Mouse (Mus musculus): ENCODE measurements at regions not wholly inside any gene's neighbourhood (a gene's known extent, or its start where the extent isn't known, plus 50 kb on each side); places are given as distances from the start of the nearest gene placed in this dataset.

GRCm38 (mm10) chr1:184394559-184395194, 337.7 kb downstream of the Hlx start:
- DNase-seq (ENCODE audit: low spot score in 2 of 2): no peak

GRCm38 (mm10) chr1:184384088-184384823, 348.2 kb downstream of the Hlx start:
- DNase-seq (ENCODE audit: low spot score in 2 of 2): no peak

- no peak for DNase-seq (ENCODE audit: low spot score in 2 of 2)
These were observed 344.6 kb upstream of the 1700056E22Rik start for GRCm38 (mm10) chr1:184378665-184379064.

GRCm38 (mm10) chr1:184365026-184365425, 330.9 kb upstream of the 1700056E22Rik start:
- DNase-seq (ENCODE audit: low spot score in 2 of 2): no peak

GRCm38 (mm10) chr1:184358226-184358568, 324.1 kb upstream of the 1700056E22Rik start:
- DNase-seq (ENCODE audit: low spot score in 2 of 2): no peak

GRCm38 (mm10) chr1:184357474-184358225, 323.5 kb upstream of the 1700056E22Rik start:
- no peak for DNase-seq (ENCODE audit: low spot score in 2 of 2)

GRCm38 (mm10) chr1:184353832-184354449, 319.8 kb upstream of the 1700056E22Rik start:
- DNase-seq (ENCODE audit: low spot score in 2 of 2): no peak

GRCm38 (mm10) chr1:184351760-184352159, 317.7 kb upstream of the 1700056E22Rik start:
- no peak for DNase-seq (ENCODE audit: low spot score in 2 of 2)

- peak in 1 of 2 experiments; percentile 30 for DNase-seq (ENCODE audit: low spot score in 2 of 2)
These were observed 310.7 kb upstream of the 1700056E22Rik start for GRCm38 (mm10) chr1:184344829-184345228.

- no peak for DNase-seq (ENCODE audit: low spot score in 2 of 2)
These were observed 301.9 kb upstream of the 1700056E22Rik start for GRCm38 (mm10) chr1:184335952-184336351.

- DNase-seq (ENCODE audit: low spot score in 2 of 2): no peak
These were observed 301.2 kb upstream of the 1700056E22Rik start for GRCm38 (mm10) chr1:184335281-184335680.

- DNase-seq (ENCODE audit: low spot score in 2 of 2): no peak
These were observed 300.7 kb upstream of the 1700056E22Rik start for GRCm38 (mm10) chr1:184334818-184335217.

GRCm38 (mm10) chr1:184333086-184333485, 299.0 kb upstream of the 1700056E22Rik start:
- no peak for DNase-seq (ENCODE audit: low spot score in 2 of 2)

GRCm38 (mm10) chr1:184330516-184331350, 296.6 kb upstream of the 1700056E22Rik start:
- DNase-seq (ENCODE audit: low spot score in 2 of 2): peak in 1 of 2 experiments; percentile 15

GRCm38 (mm10) chr1:184326191-184326590, 292.1 kb upstream of the 1700056E22Rik start:
- no peak for DNase-seq (ENCODE audit: low spot score in 2 of 2)

- DNase-seq (ENCODE audit: low spot score in 2 of 2): no peak
These were observed 290.1 kb upstream of the 1700056E22Rik start for GRCm38 (mm10) chr1:184324234-184324633.

GRCm38 (mm10) chr1:184320521-184321177, 286.5 kb upstream of the 1700056E22Rik start:
- no peak for DNase-seq (ENCODE audit: low spot score in 2 of 2)

GRCm38 (mm10) chr1:184310185-184310815, 276.2 kb upstream of the 1700056E22Rik start:
- DNase-seq (ENCODE audit: low spot score in 2 of 2): no peak

GRCm38 (mm10) chr1:184304813-184305212, 270.7 kb upstream of the 1700056E22Rik start:
- DNase-seq (ENCODE audit: low spot score in 2 of 2): no peak

GRCm38 (mm10) chr1:184304204-184304603, 270.1 kb upstream of the 1700056E22Rik start:
- no peak for DNase-seq (ENCODE audit: low spot score in 2 of 2)
